Mouse (Mus musculus) kidney, postnatal 4 days (tissue): ENCODE results near the gene Hspg2.

ENCODE experiments used
- DNase-seq, 2 experiments: peaks; one replicate each; pipeline ENCODE4 v3.0.0; 2021; ENCODE audit warnings: mixed read lengths in 2 of 2

Gene Hspg2

DNA sequence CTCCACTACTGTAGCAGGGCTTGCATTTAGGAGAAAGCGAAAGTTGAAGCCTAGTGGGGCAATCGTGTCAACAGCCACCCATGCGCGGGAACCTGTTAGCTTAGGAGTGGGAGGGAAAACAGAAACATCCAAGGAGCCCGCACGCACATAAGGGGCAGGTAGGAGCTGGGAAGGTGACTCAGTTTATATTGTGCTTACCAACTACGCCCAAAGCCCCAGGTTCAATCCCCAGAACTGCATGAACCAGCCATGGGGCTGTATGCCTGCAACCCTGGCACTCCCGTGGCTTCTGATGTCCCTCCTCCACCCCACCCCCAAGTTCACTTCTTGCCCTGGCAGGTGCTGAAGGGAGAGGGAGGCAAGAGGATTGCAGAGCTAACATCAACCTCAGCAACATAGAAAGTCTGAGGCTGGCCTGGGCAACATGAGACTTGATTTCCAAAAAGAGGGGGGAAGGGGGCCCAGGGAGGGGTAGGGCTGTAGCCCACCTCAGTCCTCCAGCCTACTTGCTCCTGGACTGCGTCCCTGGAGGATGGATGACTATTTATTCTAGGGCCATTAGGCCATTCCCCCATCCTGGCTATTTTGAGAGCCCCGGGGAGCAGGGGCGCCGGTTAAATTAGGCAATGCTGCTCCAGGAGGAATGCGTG lies 12.9 kb downstream of the Hspg2 start:
- DNase-seq, result peak in 1 of 2 experiments; percentile 43

DNA sequence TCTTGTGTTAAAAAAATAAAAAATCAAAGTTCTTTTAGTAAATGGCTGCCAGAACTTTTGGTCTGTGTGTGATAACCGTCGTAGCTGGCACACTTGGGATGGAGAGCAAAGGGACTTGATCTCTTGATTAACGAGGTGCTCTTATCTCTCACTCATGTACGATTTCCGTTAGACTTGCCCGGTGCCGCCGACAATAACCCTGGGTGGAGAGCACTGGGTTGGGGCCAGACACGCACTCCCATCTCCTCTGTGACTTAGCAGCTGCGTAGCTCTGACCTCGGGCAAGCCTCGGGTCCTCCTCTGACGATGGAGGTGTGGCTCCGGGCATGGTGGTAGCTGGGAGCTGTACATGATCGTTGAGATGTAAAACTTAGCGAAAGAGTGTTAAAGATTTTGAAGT lies 15.3 kb downstream of the Hspg2 start:
- DNase-seq, result peak; percentile 35 to 58

DNA sequence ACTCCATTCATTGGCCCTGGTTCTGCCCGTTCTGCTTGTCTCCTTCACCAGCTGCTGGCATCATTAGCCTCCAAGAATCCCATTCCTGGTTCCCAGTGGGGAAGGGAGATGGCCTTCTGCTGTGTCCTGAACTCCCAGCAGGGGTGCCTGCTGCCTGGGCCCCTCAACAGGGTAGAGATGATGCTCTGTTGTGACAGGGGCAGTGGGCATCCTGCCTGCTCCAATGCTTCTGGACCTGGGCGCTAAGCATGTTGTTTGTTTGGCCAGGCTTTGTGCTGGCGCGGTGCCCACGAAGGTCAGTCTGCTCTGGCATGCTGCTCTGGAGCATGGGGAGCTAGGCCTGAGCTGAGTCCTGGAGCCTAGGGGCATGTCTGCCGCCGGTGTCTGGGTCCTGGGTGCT lies 16.0 kb downstream of the Hspg2 start:
- DNase-seq, result peak; percentile 80 to 87

DNA sequence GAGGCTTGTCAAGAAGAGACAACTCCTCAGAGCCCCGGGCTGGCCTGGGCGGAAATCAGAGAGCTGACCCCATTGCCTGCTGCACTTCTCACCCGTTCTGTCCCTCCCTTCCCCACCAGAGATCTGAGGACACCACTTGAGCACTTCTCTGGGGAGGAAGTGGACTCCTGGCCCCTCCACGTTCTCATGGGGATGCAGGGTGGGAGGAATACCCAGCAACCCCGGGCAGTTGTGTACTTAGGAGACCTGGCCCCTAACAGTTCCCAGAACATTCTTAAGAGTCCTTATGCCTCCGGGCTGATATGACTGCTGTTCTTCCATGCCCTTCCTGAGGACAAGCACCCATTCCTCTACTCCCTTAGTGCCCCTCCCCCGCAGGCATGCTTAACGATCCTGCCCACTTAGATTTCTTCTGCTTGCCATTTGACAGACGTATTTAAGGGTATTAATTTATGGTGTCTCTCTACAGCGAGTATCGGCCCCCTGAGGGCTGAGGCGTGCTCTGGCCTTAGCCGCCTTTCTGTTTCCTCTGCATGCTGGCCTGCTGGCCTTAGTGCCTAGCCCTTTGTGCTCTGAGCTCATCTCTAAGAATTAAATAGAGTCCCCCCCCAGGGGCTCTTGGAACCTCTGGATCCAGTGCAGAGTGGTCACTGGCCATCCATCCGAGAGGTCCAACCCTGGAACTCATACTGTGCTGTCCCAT lies 16.8 kb downstream of the Hspg2 start:
- DNase-seq, result peak; percentile 57 to 72

DNA sequence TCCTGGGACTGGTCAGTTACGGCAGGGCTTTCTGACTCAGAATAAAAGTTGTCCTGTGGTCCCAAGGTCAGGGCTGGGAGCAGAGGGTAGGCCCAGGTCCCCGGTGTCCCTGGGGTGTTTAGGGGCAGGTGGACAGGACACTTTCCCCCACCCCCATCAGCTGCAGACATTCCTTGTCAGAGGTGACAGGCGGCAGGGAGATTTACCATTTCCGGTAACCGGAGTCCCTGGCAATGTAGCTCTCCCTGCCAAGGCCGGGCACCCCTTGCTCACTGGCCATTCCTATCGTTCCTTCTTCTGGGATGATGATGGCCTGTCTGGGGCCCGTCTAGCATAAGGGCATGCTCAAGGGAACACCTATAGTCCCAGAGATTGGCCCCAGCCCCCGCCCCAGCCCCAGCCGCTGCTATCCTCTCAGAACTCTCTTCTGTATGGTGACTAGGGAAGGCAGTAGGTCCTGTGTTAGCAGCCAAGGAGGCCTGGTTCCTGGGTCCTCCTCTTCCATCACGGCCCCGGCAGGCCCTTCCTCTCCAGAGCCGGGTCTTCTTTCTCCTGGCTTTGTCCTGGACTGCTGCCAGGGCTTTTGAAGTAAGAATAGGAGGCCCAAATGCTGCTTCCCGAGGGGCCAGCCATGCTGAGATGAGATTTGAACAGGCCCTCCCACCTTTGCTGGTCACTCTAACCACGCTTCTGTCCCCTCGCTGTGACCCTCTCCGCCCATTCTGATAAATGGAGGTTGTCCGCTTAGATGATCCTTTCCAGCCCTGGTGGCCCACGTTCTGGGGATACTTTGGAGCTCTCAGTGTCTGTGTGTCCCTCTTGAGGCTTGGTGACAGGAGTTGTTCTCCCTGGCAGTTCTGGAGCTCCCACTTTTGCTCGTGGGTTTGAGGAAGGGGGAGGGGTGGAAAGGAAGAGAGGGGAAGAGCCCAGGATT lies 17.8 kb downstream of the Hspg2 start:
- DNase-seq, result peak; percentile 64 to 73

DNA sequence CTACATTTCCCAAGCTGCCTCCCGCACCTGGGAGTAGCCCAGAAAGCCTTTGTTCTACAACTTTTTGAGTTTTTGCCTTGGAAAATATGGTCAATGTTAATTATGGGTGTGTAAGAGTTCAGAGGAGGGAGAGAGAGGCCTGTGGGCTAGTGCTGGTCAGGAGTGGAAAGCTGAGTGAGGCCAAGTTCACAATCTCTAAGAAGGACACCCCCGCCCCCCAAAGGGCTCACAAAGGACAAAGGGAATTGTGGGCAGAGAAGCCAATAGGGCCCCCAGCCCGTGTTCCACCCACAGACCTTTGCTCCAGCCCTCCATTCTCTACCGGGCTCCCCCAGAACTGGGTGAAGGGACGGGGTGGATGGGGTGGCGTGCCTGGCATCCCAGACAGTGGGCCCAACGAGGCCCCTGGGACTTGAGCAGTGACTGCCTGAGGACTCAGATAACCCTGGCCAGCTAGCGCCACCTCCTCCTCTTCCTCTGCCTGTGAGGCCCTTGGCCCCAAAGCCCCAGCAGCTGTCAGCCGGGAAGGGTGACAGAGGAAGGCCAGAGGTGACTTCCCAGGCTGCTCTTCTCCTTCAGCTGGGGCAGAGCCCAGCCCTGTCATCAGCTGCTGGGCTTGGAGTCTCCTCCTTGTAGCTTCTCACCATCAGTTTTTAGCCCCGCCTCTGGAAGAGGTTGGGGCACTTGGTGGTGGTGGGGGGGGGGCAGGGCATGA lies 18.9 kb downstream of the Hspg2 start:
- peak; percentile 82 to 87 for DNase-seq

DNA sequence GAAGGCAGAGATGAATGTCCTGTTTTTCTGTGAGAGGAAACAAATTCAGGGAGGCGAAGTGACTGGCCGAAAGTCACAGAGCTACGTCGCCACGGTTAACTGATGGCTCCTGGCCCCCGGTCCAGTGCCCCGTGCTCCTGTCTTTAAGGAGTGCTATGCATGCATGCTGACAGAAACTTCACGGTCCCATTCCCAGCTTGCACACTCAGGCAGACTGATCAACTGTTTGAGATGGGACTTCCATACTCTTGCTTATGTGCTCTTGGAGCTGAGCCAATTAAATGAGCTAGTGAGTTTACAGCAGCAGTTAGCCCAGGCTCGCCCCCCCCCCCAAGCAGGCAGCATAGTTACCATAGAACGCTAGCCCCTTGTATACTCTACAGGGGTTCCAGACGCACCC lies 19.5 kb downstream of the Hspg2 start:
- DNase-seq, result peak in 1 of 2 experiments; percentile 52

DNA sequence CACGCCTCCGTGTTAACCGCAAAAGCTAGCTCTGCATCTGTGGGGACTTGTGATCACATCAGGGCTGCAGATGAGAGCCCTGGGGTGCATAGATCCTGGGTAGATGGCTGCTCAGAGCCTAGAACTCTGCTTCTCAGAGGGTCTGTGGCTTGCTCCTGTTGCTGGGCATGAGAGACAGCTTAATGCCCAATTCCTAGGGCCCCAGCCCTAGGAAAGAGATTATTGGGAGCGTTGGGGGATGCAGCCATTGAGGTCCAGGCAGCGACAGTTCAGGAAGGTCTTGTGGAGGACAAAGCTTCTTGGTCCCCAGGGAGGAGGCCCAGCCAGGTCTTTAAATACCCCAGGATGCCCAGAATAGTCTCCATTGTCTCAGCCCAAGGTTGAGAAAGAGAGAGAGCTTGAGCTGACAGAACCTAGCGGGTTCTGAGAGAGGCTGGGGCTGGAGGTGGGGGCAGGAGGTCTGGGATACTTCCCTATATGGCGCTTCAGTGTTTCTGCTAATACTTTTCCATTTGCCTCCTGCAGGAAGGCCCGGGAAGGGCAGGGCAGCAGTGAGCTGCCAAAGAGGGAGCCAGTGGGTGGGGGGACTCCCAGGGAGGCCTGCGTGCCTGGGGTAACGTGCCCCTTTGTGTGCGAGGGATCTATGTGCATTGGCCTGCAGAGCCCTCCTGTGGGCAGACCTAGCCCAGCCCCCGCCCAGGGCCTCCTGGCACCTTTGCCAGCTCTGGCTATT lies 20.2 kb downstream of the Hspg2 start:
- peak; percentile 77 to 87 for DNase-seq

DNA sequence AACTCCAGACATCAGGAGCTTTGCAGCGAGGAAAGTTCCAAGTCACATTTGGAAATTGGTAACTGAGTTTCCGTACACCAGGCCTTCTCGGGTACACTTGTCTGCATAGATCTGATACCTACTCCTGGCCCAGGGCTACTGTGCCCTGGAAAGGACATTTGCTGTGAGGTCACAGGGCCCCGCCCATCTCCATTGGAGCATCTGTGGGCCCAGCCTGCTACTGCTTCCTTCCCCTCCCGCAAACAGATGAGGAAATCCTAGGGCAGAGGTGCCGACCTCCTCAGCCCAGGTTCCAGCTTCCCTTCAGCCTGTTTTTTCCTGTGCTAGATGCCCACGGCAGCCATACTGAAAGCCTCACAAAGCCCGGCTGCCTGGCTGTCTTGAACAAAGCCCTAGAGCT lies 21.4 kb downstream of the Hspg2 start:
- DNase-seq, result peak; percentile 57 to 70

DNA sequence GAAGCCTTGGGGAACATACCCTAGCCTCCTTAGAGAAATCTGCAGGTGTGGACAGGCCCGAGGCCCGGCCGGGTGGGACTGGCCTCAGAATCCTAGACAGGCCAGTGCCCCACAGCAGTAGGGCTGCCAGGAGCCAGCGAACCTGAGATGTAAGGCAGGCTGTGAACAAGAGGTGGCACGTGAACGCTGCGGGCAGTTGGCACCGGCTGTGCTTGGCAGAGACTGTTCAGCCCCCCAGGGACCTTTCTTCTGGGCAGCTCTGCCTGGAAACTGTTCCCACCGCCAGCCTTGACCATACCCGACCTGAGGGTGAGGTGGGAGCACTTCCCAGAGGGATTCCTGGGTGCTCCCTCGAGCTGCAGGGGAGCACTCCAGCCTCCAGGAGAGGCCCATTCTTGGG lies 24.0 kb downstream of the Hspg2 start:
- peak in 1 of 2 experiments; percentile 42 for DNase-seq

DNA sequence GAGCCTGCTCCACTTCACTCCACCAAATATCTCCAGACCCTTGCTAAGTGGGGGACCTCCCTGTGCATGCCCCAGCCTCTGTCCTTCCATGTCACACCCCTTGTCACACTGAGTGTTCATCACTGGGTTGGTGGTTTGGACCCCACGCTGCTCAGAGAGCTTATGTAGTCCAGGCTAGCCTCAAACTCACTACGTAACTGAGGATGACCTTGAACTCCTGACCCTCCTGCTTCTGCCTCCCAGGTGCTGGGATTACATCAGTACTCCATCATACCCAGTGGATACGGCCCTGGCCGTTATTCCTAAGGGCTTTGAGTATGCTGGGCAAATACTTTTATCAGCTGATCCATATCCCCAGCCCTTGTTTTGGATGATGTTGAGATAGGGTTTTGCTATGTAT lies 24.6 kb downstream of the Hspg2 start:
- DNase-seq, result no peak

DNA sequence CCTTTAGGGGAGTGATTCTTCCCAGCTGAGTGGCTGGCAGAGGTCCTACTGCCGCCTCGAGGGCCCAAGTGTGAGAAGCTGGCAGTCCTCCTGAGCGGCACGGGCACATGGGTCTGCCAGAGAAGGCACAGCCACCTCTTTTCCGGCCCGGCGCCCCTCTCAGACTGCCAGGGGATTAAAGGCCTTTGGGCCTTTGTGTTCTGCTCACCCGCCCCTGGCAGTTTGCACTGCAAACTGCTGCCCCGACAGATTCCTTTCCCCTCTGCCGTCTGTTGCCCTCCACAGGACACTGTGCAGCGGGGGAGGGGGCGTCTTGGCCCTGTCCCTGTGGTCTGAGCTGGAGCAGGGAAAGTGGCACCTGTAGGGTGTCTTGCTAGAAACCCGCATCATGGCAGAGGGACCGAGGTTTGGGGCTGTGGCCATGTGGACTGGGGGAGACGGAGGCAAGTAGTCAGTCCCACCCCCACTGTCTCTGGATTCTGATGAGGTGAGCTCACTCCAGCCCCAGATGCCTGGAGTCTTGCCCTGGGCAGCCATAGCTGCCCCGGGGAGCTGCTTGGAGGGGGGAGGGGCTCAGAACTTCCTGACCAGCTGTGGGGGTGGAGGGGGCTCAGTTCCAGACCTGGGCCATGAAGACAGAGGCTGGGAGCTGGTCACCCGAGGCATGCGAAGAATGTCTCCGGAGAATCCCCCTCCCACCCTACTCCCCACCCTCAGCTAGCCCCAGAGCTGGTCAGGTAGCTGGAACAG lies 26.4 kb downstream of the Hspg2 start:
- DNase-seq, result peak; percentile 69 to 83

DNA sequence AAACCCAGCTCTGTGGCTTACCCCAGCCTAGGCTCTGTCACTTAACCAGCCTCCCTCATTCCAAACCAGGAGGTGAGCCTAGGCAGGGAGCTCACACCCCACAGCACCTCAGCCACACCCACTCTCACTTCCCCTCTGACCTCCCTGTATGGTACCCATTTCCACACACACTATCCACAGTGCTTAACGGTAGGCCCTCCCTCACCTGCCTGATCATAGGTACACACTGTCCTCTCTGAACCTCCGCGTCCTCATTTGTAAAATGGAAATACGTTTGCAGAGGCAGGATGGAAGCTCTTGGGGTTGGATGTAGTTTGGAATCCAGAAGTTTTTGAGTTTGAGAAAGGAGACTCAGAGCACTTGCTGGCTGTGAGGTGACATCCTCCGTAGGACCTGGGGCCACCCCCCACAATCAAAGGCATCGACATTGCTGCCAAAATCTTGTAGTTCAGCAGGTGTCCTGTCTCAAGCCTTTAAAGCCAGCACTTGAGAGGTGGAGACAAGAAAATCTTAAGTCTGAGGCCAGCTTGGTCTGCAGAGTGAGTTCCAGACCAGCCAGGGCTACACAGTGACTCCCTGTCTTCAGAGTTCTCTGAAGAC lies 27.0 kb downstream of the Hspg2 start:
- peak in 1 of 2 experiments; percentile 25 for DNase-seq

DNA sequence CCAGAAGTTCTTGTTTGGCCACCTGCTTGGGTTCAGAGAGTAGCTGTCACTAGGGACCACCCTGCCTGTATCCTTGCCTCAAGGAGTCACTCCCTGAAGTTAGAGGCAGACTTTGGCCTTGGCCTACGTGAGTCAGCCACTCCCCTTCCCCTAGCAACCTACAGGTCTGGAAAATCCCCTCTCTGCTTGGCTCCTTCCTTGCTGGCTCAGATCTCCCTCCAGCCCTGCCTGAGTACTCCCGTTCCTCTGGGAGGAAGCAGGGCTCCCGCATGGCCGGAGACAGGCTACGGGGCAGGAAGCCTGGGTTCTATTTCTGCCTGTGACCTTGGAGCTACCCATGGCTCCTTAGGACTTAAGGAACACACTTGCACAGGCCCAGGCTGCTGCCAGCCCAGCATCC lies 28.8 kb downstream of the Hspg2 start:
- peak; percentile 61 to 76 for DNase-seq

DNA sequence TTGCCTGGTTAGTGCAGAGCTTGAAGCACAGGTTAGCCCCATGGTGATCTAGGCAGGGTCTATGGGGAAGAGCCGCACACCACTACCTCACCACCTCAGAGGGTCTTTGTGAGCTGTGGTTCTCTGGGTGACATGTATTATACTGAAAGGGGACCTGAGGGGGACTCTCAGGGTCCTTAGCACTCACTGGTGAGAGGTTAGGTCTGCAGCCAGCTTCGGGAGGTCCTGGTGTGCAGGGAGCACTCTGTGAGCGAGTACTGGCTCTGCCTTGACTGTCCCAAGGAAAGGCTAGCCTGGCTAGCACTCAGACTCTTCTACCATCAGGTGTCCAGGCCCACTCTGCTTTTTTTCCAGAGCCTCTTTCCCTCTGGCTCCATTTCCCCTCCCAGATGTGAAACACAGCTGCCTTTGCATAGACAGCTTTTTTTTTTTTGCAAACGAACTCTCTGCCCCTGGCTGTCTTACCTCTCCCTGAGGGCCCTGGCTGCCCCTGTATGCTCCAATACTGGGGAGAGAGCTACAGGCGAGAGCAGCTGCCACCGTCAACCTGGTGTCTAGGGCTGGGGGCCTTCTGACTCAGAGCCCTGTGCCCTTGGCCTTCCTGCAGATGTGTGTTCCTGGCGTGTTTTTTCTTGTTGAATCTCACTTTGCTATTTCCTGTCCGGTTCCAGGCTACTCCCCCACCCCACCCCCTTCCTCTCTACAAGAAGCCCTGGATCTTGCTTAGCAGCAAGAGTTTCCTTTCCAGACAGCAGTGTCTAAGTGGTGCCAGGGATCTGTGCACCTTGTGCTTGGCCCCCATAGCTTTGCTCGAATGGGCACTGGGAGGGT lies 29.5 kb downstream of the Hspg2 start:
- peak; percentile 69 to 82 for DNase-seq

DNA sequence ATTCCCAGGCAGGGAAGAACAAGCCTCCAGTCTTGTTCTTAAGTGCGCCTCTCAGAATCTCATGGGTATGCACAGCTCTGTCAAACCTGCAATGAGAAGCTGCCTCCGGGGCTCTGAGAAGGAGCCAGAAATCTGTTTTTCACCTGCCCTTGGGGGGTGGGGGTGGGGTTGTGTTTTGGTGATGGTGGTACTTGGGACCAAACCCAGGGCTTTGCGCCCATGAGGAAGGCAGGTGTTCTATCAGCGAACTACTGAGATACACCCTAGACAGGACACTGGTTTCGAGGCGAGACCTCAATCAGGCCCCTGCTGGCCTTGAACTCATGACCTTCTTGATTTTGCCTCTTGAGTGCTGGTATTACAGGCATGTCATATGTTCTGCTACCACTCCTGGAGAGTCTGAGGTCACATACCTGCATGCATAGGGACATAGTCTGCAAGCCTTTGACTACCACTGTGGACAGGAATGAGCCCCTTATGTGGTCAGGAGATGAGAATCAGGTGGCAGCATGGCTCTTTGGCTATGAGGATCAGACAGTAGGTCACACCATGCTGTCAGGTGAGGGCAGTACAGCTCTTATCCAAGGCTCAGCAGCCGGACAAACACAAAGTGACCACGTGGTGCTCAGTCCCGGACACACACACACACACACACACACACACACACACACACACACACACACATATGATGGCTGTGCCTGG lies 30.5 kb downstream of the Hspg2 start:
- DNase-seq, result no peak

DNA sequence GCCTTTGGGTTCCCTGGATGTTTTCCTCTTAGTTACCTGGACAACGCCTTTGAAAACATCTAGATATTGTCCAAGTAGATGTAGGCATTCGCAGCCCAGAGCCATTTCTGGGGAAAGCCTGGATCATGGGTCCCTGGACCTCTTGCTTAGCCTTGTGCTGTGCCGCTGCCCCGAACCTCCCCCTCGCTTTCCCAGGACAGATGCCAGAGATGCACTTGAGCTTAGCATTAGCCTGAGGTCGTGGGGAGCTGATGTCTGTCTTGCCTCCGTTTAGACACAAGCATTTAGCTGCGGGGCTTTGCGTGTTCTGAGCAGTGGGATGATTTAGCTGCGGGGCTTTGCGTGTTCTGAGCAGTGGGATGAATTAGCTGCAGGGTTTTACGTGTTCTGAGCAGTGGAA lies 31.6 kb downstream of the Hspg2 start:
- DNase-seq, result peak in 1 of 2 experiments; percentile 47

DNA sequence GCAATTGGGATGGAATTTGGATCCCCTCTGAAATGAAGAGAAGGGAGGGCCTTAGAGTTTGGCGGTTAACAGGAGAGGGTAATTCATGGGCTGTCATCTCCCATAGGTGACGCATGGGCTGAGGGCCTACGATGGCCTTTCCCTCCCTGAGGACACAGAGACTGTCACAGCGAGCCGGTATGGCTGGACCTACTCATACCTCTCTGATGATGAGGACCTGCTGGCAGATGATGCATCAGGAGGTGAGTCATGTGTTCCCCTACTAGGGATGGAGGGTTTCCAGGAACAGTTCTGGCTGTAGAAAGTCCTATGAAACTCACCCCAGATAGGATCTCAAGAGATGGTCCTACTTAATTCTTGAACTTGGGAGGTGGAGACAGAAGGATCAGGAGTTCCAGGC lies 32.4 kb downstream of the Hspg2 start:
- no peak for DNase-seq

DNA sequence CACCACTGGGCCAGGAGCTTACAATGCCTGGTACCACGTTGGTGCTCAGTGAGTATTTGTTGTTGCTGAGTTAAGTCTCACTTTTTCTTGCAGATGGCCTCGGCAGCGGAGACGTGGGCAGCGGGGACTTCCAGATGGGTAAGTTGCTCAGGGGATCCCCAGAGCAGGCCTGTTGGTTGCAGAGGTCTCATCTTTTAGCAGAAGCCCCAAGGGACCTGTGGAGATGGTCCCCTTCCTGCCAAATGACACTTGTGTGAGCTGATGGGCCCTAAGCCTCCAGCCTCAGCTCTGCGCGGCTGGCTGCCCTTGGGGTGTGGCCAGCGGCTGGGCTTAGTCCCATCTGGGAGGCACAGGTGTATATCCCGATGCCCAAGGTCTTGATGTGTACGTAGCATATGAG lies 33.6 kb downstream of the Hspg2 start:
- no peak for DNase-seq
